Mouse (Mus musculus): ENCODE measurements around the gene Thop1.

The Thop1 gene

DNA sequence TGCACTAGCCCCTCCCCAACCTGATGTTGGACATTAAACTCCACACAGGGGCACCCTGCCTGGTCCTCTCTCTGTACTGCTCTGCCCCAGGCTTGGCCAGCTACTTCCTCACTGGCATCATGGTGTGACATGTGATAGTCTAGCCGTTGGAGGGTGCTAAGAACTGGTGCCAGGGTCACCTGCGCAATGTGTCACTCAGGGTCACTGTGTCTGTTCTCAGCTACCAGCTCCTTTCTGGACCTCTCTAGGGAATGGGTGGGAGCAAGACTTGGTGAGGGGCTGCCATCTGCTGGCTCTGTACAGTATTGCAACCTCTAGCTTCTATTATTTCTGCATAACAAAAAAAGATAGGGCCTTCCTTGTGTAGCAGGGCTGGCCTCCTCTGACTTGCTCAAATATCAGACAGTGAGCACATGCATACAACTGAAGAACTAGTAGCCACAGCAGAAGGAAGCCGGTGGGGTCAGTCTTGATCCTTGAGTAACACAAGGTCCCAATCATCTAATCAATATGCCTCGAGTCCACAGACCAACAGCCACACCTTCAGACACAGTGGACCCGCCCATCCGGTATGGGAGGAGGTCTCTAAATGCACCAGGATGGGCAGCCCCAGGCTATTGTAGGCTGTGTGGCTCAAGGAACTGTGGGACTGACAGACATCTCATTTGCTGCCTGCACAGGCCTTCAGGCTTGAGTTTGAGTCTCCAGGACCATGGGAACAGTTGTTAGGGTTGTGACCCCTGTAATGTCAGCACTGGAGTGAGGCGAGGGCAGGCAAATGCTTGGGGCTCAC lies 12.5 kb downstream of the Thop1 start:
- no peak for TF ChIP-seq GATA4 (IDR thresholded peaks at IDR 0.05; ENCODE audit: insufficient replicate concordance, low read length)

DNA sequence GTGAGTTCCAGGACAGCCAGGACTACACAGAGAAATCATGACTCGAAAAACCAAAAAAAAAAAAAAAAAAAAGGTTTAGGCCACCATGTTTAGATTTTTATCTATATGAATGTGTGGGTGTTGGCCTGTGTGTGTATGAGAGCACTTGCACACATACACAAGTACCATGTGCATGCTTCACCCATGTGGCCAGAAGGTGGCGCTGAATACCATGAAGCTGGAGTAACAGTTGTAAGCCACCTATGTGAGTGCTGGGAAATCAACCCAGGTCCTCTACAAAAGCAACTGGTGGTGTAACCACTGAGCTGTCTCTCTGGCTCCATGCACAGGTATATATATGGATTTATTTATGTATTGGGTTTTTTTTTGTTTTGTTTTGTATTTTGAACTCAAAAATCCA lies 17.2 kb downstream of the Thop1 start:
- no peak for TF ChIP-seq GATA4 (IDR thresholded peaks at IDR 0.05; ENCODE audit: insufficient replicate concordance, low read length)

- TF ChIP-seq GATA4 (IDR thresholded peaks at IDR 0.05; ENCODE audit: insufficient replicate concordance, low read length) = no peak
Observed at GRCm38 (mm10) chr10:81089216-81089615, 19.4 kb downstream of the Thop1 start.

- TF ChIP-seq GATA4 (IDR thresholded peaks at IDR 0.05; ENCODE audit: insufficient replicate concordance, low read length) = peak; percentile 43; the same call in 1 of the 2 replicates
Observed at GRCm38 (mm10) chr10:81090621-81091020, 20.8 kb downstream of the Thop1 start.

GRCm38 (mm10) chr10:81092465-81093250 lies 22.8 kb downstream of the Thop1 start:
- TF ChIP-seq GATA4 (IDR thresholded peaks at IDR 0.05; ENCODE audit: insufficient replicate concordance, low read length) = peak; percentile 98

DNA sequence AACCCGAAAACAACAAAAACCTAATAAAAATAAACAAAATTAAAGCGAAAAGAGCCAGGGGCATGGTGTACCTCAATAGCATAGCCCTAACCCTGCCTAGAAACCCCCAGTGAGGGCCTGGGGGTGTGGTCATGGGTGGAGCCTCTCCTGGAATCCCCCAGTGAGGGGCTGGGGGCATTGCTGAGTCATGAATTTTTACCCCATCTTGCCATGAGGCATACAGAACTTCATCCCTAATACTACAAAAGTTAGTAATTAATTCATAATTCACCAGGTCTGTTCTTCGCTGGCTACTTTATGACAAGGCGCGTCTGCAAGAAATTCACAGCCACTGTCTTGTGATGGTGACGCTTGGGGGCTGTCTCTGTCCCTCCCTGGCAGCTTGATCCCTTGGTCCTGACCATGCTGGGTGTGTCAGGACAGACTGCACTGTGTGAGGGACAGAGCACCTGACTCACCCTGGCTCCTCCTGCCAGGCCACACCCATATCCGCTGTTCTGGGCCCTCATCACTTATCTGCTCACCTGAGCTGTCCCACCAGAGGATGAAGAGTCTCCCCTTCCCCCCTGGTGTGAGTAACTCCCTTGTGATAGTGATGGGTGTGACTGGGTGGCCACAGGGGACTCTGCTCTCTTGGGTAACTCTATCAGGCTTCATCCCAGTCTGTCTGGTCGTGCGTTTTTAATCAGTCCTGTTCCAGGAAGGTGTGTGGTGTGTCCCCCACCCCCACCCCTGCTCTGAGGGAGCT lies 25.3 kb downstream of the Thop1 start:
- no peak for TF ChIP-seq GATA4 (IDR thresholded peaks at IDR 0.05; ENCODE audit: insufficient replicate concordance, low read length)

DNA sequence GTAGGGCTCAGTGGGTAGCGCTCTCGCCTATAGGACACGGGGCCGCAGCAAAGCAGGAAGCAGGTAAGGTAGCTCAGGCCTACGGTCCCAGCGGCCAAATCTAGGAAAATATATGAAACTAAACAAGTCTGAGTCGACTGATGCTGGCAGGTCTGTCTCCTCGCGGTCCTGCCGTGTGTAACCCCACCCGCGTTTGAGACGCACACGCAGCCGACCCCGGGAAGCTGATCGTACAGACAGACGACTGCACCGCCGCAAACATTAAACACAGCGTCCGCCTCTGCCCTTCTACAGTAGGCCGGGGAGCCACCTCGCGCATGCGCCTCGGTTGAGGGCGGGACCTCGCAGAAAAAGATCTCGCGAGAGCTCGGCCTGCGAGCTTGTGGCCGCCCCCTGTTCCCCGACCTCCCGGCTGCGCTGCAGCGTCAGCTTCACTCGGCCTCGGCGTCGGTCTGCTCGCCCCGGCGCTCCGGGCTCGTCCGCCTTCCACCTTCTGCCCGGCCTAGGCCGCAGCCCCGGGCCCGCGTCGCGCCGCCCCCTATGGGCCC lies 35.8 kb downstream of the Thop1 start, which contains the start of gene Map2k2:
TSS of gene Map2k2 (plus strand) at position 351 of the 548 bp plus-strand sequence.
- no peak for TF ChIP-seq GATA4 (IDR thresholded peaks at IDR 0.05; ENCODE audit: insufficient replicate concordance, low read length)

DNA sequence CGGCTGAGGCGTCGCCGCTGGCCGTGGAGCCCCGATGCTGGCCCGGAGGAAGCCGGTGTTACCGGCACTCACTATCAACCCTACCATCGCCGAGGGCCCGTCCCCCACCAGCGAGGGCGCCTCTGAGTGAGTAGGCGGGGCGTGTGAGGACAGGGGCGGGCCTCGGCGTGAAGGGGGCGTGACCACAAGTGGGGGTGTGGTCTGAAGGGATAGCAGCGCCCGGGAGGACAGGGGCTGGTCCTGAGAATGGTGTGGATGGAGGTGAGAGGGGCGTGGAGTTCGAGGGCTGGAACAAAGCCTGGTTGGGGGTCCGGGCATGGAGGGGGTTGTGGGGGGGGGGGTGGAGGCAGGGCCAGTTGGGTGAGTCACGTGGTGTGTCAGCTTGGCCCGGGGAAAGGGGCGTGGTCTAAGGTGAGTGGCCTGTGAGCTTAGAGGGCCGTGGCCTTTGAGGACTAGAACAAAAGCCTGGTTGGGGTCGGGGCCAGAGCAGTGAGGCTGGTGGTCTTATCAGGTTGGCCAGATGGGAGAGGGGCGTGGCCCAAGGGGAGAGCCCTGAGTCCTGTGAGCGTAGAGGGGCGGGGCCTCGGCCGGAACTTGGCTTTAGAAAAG lies 36.4 kb downstream of the Thop1 start:
- TF ChIP-seq GATA4 (IDR thresholded peaks at IDR 0.05; ENCODE audit: insufficient replicate concordance, low read length) = peak; percentile 87; the same call in 1 of the 2 replicates

GRCm38 (mm10) chr10:81112946-81113345 lies 43.1 kb downstream of the Thop1 start:
- TF ChIP-seq GATA4 (IDR thresholded peaks at IDR 0.05; ENCODE audit: insufficient replicate concordance, low read length) = no peak

GRCm38 (mm10) chr10:81119625-81120024 lies 49.8 kb downstream of the Thop1 start:
- no peak for TF ChIP-seq GATA4 (IDR thresholded peaks at IDR 0.05; ENCODE audit: insufficient replicate concordance, low read length)

DNA sequence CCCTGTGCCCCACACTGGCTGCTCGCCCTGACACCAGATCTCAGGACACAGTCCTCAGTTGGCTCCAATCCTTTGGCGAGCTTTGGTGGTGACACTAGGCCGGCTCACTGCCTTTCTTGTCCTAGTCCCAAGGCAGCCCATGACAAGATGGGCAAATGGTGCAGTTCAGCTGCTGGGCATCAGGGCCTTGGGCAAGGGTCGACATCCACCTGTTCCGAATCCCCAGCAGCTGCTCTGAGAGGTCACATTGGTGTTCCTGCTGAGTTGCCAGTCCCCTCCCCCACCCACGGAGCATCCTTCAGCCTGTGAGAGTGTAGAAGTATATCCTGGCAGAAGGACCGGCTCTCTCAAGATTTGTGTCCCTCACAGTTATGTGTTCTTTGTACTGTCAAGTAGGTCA lies 50.8 kb downstream of the Thop1 start:
- TF ChIP-seq GATA4 (IDR thresholded peaks at IDR 0.05; ENCODE audit: insufficient replicate concordance, low read length) = no peak

GRCm38 (mm10) chr10:81122889-81123288 lies 53.1 kb downstream of the Thop1 start:
- TF ChIP-seq GATA4 (IDR thresholded peaks at IDR 0.05; ENCODE audit: insufficient replicate concordance, low read length) = no peak

DNA sequence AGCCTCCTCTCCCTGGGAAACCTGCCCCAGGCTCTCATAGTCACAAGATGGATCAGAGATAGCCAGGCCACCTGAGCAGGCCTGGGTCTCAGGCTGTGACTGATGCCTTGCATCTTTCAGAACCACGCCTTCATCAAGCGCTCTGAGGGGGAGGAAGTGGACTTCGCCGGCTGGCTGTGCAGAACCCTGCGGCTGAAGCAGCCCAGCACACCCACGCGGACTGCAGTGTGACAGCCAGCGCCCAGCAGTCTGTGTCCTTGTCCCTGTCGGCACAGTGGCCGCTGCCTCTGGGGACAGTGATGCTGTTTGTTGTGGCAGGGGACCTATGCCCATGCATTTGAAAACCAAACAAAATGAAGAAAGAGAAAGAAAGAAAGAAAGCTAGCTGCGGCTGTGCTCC lies 53.7 kb downstream of the Thop1 start:
- TF ChIP-seq GATA4 (IDR thresholded peaks at IDR 0.05; ENCODE audit: insufficient replicate concordance, low read length) = no peak

Measured in liver, adult (tissue).